Mouse (Mus musculus): ENCODE measurements around the gene Fyb2.

- TF ChIP-seq FLI1 (IDR thresholded peaks at IDR 0.05; ENCODE audit: low read length): no peak
- TF ChIP-seq GATA1 (IDR thresholded peaks at IDR 0.05; ENCODE audit: borderline replicate concordance, low read length): no peak
These were observed 79.0 kb downstream of the Fyb2 start for GRCm38 (mm10) chr4:104992271-104992670.

Measured in megakaryocyte, embryonic 14.5 days (primary cell).